Mouse (Mus musculus): ENCODE measurements around the gene Tuba3a.

The Tuba3a gene

GRCm38 (mm10) chr6:125285890-125286289 lies at the start of gene Tuba3a:
Gene Tuba3a, minus strand, starts transcription at chr6:125286042.
- no peak for DNase-seq

DNA sequence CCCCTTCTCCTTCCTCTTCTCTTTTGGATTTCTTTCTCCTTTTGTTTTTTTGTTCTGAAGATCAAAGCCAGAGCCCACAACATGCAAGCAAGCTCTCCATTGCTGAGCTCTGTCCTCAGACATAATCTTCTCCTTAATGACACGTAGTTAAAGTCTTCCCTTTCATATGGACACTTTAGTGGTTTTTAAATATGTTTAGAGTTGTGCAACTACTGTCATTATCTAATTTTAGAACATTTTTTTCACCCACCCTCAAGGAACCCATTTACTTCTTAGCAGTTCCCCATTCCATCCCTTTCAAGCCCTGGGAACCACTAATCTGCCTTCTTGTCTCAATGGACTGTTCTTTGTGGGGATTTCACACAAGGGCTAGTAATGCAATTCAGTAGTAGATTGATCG lies 48.5 kb upstream of the Tuba3a start:
- DNase-seq: no peak

DNA sequence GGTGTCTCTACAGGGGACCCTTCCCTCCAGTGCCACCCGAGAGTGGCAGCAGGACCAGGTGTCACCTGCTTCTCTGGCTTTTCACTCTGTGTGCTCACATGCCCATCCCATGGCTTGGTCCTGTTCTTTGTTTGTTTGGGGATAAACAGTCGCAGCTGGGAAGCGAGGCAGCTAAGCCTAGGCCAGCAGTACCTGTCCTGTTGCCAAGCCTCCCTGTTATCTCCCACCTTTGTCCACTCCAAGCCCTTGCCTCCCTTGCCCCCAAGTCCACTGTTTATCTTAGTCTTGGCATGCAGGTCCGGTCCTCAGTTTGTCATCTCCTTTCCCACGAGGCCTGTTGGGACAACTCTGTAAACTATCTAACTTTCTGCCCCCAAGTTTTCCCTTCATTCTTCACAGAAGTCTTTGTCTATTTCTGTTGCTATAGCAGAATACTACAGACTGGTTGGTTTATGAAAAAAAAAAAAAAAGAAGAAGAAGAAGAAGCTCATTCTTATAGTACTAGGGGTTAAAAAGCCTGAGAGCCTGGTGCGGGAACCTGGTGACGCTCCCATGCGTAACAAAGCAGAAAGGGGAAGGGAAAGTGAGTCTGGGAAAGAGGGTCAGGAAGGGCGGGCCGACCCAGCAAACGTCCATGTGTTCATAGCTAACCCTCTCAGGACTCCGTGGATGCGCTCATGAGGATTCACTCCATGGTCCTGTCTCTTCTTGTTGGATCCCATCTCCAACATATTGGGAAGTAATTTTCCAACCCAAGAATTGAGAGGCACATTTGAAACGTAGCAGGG lies 47.5 kb upstream of the Tuba3a start:
- no peak for DNase-seq

DNA sequence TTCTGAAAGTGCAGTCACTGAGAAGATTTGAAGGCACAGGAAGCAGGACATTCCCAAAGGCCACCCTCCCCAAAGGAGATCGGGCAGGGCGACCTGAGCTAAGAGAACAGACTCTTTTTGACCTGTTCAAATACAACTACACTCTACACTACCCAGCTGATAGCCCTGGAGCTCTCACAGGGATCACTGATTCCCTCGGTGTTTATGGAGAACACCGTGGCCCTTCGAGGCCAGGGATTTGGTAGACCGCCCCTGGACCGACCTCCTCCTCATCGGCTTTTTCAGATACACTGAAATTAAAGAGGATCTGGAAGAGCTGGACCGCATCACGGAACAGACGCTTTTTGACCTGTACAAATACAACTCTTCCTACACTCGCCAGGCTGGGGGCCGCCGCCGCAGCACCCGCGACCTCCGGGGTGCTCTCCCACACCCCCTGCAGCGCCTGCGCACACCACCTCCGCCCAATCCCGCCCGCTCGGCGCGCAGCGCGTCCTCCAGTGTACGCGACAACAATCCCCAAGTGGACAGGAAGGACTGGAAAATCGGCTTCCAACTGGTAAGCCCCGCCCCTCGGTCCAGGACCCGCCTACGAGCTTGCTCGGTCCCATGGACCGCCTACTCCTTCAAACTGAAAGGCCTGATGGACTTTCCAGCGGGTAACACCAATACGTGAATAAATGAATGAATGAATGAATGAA lies 44.9 kb upstream of the Tuba3a start:
- peak; percentile 95 for DNase-seq

- peak; percentile 77 for DNase-seq
These were observed 42.4 kb upstream of the Tuba3a start for GRCm38 (mm10) chr6:125328243-125328642.

DNA sequence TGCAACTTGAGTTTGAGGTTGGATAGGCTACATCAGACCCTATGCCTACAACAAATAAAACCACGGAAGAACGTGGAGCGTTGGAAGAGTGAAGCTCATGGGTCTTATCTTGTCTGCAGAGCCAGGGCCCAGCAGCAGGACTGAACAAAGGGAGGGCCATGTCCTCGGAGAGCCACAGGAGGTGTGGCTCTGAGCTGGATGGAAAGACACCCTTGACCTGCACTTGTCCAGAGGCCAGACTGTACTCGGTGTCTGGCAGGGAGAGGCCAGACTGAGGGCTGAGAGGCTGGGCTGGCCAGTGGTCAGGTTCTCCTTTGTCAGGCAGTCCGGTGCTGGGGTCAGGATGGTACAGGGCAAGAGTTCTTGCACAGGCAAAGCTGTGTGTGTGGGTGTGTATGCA lies 39.5 kb upstream of the Tuba3a start:
- DNase-seq: no peak

GRCm38 (mm10) chr6:125323547-125323946 lies 37.7 kb upstream of the Tuba3a start:
- no peak for DNase-seq

GRCm38 (mm10) chr6:125322794-125323193 lies 37.0 kb upstream of the Tuba3a start:
- DNase-seq: peak; percentile 40

- DNase-seq: peak; percentile 67
These were observed 35.4 kb upstream of the Tuba3a start for GRCm38 (mm10) chr6:125321114-125321855.

DNA sequence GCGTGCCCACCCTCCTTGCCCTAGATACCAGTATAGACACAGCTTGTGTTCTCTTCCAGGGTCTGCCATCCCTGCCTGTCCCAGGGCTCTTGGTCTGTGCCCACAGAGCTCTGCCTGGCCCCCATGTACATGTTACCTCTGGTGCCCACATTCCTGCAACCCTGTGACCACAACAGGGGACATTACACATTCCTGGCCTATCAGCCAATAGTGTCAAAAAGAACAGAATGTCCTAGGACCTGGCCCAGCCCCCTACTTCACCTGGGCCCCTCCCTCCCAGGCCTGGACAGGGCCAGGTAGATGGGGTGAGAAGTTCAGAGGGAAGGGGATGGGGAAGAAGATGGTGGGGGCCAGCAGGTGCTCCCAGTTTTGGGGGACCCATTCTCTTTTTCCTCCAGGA lies 34.5 kb upstream of the Tuba3a start, which contains the start of gene Scnn1a:
Scnn1a (plus strand) TSS at position 337 of the 400 bp plus-strand sequence.
- DNase-seq: peak; percentile 62

DNA sequence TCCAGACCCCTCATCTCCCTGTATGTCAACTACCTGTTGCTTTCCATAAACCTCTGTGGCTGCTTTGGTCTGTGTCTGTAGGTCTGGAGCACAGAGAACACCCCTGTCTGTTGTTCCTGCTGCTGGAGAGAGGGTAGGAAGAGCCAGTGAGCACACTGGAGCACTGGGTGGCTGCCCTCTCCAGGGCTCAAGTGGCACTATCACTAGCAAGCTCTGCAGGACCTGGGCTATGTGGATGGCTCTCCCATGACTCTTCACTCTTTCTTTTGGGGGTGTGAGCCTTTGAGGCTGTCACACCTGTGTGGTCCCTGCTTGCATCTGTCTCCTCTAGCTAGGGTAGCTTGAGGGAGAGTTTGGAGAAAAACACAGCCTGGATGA lies 34.1 kb upstream of the Tuba3a start:
- DNase-seq: no peak

DNA sequence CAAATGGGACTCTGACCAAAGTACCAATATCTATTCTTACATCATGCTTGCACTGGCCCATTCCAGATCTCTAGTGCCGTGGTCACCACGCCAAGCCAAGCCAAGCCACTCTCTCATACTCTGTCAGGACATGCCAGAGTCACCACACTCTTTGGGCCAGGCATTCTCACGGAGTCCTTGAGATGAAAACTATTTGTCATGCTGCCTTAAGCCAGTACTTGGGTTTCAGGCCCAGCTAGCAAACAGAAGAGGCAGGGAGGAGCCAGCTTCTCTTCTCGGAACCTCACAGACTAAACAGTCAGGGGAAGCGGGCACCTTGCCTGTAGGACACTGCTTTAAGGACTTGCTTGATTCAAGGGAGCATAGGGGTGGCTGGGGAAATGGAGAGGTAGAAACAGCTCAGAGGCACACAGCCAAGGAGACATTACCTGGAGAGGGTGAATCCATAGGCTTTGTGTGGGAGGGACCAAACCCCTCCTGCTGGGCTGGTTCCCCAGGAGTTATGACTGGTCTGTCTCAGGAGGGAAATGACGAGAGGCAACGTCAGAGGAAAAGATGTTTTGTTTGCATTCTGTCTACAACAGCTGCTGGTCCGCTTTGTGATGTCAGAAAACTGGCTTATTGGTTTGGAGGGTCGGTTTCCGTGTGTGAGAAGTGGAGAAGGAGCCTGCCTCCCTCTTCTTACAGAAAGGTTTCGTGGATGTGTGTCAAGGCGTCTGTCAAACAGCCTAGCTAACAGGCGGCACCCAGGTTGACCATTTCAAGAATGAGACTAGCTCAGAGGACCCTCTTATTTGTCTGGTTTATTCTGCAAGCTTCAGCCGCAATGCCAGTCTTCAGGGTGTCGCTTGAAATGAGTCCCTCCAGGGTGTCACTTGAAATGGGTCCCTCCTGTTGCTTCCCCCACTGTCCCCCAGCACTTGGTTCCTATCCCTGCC lies 33.4 kb upstream of the Tuba3a start:
- DNase-seq: peak; percentile 70

GRCm38 (mm10) chr6:125317077-125317476 lies 31.2 kb upstream of the Tuba3a start:
- DNase-seq: no peak

- DNase-seq: no peak
These were observed 28.9 kb upstream of the Tuba3a start for GRCm38 (mm10) chr6:125314746-125315145.

DNA sequence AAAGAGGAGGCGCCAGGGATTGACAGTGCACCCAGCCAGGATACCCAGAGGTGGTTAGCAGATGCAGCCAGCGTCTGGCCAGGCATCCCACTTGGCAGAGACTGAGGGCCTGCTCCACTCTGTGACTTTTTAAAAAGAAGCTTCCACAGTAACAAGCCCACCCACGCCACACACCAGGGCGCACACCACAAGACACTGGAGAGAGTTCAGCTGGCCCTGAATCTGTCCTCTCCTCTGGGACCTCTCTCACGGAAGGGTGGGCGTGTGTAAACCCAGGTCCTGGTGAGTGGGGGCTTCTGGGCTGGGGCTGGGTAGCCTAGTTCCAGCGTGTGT lies 28.4 kb upstream of the Tuba3a start:
- no peak for DNase-seq

- peak; percentile 92 for DNase-seq
These were observed 27.8 kb upstream of the Tuba3a start, which contains the start of gene Ltbr for GRCm38 (mm10) chr6:125313546-125314230. Gene Ltbr, minus strand, starts transcription at chr6:125313885.

GRCm38 (mm10) chr6:125312581-125313355 lies 26.9 kb upstream of the Tuba3a start:
- DNase-seq: peak; percentile 28

DNA sequence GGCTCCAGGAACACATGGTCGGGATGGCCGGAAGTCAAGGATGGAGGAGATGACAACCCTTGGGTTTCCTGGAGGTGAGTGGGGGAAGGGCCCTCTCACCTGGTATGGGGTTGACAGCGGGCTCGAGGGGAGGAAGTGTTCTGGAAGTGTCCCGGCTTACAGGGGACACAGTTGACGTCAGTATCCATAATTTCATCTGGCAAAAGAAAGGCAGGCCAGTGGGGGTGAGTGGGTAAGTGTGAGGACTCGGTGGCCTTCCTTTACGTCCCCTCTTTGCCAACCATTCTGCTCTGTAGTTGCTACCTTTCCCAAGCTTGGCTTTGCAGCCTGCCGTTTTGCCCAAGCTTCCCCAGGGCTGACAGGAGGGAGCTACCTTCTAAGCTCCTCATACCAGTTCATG lies 26.3 kb upstream of the Tuba3a start:
- no peak for DNase-seq

DNA sequence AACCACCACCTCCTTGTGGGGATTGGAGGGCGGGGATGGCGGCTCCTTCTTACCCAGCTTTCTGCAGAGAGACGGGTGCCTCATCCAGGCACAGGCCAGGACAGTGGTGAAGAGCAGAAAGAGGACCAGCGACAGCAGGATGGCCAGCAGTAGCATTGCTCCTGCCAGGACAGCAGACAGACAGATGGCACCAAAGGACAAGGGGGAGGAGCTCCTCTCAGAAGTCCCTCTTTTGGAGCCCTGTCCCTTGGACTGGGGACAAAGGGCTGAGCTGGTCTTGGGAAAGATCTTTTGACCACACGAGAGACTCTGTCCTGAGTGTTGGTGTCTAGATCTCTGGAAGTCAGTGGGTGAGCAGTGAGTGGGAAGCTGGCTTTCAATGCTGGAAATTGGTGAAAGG lies 23.6 kb upstream of the Tuba3a start:
- no peak for DNase-seq

DNA sequence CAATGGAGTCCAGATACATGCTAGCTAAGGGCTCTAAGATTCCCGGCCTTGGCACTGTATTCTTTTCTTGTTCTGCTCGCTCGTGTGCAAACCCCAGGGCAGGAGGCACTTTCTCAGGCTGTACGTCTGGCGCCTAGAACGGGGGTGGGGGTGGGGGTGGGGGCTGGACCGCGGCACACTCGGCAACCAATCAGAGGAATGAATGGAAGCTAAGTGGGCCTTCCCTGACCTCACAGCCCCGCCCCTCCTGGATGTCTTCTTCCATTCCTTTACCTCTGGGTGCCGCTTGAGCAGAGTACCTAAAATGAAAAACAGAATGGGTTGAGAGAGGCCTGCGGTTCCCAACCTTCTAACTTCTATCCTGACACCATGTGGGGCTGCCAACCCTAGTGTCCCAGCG lies 23.1 kb upstream of the Tuba3a start:
- DNase-seq: no peak

GRCm38 (mm10) chr6:125307091-125307490 lies 21.2 kb upstream of the Tuba3a start:
- DNase-seq: no peak
